Mouse (Mus musculus) megakaryocyte progenitor cell, adult 5-6 weeks (primary cell): Measurements from ENCODE around the gene 2810006K23Rik. TPM values are rescaled to one million over a fixed set of nuclear protein-coding genes. Genes with fewer than 3 reads are reported as not detected.

ENCODE experiments used
- ATAC-seq: replicated peaks from 2 replicates; pipeline ENCODE4 v1.8.0; 2016; ENCODE audit warnings: mild to moderate bottlenecking, moderate TSS enrichment, inconsistent platforms; ENCODE audit not compliant: poor library complexity
- total RNA-seq, 2 experiments: library from RNA; stranded (forward) in 1 of 2; stranded (reverse) in 1 of 2; fragments of 157-497, 149-512 nt in 1 of 2; fragments of 200-1000 nt in 1 of 2; gene quantifications; 2 replicates each; pipeline versions ENCODE4 v1.2.3 to v1.2.4; 2015 to 2017

The 2810006K23Rik gene
- total RNA-seq (2015): 12.8 and 15.7 TPM in 2 replicates
- total RNA-seq (2017): 18.9 and 22.1 TPM in 2 replicates

DNA sequence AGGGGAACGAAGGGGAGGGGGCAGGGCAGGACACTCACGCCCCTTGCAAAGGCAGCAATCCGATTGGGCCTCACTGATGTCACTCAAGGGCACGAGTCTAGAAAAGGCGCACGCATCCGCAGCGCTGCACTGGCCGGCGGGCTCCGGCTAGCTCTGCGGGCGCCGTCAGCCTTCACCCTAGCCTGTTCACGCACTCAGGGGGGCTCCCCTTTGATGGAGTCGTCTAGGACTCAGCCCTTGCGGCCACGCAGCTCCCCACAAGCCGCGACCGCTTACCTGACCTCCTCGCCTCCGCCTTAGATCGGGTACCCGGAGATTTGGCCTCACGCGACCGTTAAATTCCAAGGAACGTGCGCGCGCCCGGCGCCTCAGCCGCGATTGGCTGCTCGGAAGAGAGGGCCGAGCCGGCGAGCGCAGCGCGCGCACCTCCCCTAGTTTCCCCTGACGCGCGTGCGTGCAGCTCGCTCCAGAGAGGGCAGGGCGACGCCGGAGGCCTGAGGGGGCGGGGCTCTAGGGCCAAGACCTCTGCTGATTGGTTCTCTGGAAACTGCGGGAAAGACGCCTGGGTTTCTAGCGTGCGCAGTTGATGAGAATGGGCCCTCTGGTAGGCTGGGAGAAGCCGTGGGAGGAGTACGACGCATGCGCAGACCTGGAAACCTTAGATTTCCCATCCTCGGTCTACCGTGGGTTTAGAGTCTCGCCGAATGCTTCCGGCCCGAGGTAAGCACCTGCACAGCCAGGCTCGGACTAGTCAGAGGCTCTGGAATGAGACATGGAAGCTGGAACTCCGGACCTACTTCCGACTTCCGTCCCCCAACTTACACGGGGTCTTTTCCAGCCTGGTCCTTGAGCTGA lies at the start of gene 2810006K23Rik, which contains the start of gene Mphosph9:
2810006K23Rik (plus strand) TSS at position 580 of the 855 bp plus-strand sequence.
Mphosph9 (minus strand) TSS at position 463 of the 855 bp plus-strand sequence.
- peak; percentile 92 for ATAC-seq

DNA sequence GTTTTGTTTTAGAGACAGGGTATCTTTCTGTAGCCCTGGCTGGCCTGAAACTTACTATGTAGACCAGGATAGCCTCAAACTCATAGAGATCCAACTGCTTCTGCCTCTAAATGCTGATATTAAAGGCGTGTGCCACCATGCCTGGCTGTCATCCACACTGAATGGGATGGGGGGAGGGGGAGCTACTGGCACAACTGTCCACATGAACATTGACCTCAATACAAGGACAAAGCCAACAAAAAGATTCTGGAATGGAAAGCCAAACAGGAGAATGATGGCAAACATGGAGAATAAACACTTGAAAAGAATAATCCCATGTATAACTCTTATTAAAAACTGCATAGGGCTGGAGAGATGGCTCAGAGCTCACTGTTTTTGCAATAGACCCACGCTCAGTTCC lies 45.0 kb upstream of the 2810006K23Rik start:
- no peak for ATAC-seq

DNA sequence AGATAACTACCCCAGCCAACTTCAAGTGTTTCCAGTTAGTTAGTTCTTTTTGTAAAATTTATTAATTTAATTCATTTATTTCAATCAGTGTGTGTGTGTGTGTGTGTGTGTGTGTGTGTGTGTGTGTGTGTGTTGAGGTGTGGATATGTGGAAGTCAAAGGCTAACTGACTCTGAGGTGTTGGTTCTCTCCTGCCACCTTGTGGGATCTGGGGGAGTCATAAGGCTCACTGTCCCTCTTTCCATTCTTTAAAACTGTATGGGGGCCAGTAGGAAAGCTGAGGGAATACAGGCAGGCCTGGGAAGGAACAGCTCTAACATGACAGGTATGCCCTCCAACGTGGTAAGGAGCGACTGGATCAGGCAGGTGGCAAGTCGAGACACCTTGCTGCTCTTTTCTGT lies 43.6 kb upstream of the 2810006K23Rik start:
- 0 out of 2 replicates have a peak, but pooled peaks have one; percentile 39 for ATAC-seq

DNA sequence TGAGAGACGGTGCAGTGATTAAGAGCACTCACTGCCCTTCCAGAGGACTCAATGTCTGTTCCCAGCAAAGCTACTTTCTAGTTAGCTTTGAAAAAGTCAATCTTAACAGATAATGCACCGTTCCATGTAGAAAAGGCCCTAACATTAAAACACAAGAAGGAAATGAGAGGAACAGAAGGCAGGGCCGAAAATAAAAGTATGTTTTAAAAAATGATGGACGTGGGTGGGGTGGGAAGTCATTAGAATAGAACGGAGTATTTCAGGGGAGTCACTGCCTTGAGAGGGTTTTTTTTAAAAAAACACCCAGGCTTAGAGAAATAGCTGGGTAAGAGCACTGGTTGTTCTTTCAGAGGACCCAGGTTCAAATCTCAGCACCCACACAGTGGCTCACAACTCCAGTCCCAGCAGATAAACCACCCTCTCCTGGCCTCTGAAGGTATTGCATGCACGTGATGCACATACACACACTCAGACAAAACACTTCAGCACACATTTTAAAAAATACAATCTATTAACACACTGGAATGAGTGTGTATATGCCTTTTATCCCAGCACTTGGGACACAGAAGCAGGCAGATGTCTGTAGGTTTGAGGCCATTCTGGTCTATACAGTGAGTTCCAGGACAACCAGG lies 40.2 kb upstream of the 2810006K23Rik start:
- no peak for ATAC-seq

DNA sequence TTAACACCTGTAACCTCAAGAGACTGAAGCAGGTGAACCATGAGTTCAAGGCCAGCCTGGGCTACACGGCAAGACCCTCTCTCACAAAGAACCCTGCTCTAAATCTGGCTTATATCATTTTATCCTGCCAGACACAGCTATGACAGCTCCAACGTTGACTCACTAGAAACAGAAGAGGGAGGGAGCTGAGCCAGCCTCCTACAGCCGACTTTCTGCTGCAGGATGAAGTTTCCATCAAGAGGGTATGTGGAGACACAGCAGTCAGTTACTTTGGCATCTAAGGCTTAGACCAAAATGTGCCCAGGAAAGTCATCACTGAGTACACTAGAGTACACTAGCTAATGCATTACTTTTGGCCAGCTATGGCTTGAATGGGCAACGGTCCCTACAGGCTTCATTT lies 37.7 kb upstream of the 2810006K23Rik start:
- no peak for ATAC-seq

DNA sequence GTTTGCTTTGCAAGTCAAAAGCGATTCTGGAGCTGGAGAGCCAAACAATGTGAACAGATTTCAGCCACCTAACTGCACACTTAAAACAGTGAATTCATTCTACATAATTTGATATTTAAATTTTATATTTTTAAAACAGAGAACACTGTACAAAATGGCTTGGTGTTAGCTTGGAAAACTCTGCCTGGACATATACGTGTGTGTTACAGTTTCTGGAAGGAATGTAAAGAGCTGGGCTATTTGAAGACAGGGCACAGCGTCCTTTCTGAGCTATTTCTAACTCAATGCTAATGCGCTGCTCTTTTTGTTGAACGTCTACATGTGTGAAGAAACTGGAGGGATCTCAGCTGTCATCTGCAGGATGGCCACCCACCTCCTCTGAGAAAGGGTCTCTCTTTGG lies 33.9 kb upstream of the 2810006K23Rik start:
- ATAC-seq: no peak

DNA sequence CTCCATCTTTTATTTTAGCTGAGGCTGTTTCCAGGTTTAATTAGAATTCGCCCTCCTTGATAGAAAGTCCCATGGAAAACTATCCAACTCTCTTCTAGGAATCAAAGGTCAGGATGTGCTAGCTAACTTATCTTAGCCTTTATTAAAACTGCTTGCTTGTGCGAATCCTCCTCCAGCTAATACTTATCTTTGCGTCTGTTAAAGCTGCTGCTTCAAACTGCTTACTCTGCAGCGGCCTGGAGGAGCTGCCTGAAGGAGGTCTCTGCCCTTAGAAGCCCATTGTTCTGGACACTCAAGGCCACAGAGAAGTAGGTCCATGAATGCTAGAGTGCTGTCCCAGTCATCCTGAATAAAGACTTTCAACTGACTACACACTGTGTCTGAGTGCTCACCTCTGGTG lies 31.4 kb upstream of the 2810006K23Rik start:
- no peak for ATAC-seq

DNA sequence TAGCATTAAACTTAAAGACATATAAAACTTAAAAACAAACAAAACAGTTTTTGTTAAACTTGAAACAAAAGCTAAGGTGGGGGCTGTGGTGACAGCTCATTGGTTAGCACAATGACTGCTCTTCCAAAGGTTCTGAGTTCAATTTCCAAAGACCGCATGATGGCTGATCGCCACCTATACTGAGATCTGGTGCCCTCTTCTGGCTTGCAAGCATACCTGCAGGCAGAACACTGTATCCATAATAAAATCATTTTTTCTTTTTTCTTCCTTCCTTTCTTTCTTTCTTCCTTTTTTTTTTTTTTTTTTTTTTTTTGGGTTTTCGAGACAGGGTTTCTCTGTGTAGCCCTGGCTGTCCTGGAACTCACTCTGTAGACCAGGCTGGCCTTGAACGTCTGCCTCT lies 28.6 kb upstream of the 2810006K23Rik start:
- peak; percentile 61; the same call in 1 of the 2 replicates for ATAC-seq

DNA sequence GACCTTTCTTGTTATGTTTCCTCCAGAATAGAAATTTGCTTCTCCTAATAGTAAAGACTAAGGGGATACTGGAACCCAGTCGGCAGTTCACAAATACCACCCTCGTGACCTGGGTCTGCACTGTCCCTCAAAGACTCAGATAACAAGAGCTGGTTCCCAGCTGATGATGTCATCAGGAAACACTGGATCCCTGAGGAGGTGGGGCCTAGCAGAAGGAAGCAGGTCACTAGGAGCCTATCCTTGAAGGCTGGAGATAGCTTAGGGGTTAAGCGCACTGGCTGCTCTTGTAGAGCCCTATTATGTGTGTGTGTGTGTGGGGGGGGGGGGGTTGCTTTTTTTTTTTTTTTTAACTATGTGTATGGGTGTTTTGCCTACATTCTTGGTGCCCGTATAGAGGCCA lies 27.8 kb upstream of the 2810006K23Rik start:
- ATAC-seq: no peak

DNA sequence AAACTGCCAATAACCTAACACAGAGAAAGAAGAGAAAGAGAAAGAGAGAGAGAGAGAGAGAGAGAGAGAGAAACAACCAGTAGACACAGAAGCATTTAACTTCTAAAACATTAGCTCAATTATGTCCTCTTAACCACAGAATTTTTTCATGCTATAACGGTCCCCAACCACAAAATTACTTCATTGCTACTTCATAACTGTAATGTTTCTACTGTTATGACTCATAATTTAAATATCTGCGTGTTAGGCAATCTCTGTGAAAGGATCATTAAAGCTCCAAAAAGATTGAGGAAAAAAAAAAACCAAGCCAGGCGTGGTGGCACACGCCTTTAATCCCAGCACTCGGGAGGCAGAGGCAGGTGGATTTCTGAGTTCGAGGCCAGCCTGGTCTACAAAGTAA lies 25.0 kb upstream of the 2810006K23Rik start:
- peak; percentile 71 for ATAC-seq

DNA sequence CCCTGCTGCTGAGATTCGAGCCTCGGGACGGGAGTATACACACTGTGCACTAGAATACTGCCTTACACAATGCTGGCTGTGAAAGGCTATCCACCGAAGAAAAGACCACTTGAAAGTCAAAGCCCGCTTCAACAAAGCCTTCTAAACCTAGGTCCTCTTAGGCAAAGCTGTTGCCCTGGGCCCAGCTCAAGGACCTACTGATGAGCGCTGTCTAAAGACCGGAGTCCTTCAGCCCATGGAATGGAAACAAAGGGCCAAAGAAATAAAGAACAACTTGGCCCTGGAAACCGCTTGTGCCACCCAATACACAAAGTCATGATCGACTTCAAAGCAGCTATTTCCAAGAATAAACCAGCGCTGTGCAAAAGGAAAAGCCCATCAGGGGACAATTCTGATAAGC lies 18.7 kb upstream of the 2810006K23Rik start:
- ATAC-seq: no peak

DNA sequence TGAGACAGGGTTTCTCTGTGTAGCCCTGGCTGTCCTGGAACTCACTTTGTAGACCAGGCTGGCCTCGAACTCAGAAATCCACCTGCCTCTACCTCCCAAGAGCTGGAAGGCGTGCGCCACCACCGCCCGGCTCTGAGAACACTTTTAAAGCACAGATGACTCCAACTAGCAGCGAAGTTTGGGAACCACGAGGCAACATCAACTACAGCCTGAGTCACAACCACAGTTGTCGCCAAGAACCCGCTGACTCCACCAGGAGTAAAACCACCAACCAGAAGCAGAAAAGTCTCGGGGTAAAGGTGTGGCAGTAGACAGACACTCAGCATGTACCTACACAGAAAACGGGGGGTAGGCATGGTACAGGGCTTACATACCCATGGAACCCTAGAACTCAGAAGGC lies 17.8 kb upstream of the 2810006K23Rik start:
- no peak for ATAC-seq

DNA sequence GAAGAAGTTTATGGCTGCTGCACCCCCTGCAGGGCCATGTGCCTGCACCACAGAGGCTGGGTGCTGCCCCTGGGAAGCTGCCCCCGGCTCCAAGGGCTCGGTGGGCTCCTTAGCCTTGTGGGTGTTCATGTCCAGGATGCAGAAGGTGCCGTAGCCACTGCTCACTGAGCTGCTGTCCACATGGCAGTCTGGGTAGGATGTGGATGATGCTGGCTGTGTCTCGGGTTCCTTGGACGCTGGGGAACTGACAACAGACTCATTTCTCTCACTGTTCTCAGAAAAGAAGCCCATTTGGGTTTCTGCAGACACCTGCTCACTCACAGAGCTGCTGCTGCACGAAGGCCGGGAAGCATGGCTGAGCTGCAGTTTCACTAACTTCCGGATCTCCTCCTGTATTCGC lies 12.4 kb upstream of the 2810006K23Rik start:
- ATAC-seq: no peak

DNA sequence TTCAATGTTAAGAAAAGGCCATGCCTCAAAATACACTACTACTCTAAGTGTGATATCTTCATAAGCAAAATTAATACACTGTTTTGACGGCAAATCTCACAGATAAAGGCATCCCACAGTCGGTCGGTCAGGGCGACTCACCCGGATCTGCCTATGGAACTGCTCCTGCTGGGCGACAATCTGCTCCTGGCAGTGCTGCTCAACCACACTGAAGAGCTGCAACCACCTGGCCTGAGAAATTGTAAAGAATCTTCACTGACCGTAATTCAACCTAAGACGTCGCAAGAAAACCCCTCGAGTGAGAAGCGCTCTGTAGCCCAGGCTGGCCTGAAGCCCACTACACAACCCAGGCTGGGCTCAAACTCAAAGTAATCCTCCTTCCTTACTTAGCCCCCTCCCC lies 11.9 kb upstream of the 2810006K23Rik start:
- no peak for ATAC-seq

DNA sequence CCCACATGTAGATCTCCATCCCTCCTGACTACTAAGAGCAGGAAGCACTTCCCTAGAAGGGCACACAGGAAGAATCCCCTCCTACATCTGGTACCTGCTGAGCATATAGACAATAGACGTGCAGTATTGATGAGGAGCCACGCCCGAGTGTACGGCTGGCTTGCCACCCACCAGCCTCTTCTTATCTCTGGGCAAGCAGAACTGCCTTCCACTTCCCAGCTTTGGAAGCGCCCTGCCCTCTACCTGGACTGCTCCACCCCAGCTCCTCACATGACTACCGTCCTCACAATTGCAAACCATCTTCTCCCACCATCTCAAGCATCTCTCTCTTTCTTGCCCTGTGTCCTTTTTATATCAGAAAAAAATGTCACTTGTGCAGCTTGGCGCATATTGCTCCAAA lies 10.2 kb upstream of the 2810006K23Rik start:
- ATAC-seq: no peak

DNA sequence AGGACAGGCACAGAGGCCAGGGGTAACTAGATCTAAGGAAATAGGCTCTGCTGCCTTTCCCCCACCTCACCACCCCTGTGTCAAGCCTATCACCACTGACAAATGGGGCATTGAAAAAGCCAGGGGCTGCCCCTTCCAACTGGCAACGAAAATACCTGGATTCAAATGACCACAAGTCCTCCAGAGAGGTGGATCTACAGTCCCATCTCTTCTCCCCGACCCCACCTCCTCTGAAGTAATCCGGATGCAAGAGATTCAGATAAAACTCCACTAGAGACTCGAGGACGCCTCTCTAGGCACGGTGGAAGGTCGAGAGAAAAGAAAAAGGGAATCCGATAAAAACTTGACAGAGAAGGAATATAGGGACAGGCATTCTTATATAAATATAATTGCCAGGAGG lies 1.1 kb upstream of the 2810006K23Rik start:
- ATAC-seq: no peak

DNA sequence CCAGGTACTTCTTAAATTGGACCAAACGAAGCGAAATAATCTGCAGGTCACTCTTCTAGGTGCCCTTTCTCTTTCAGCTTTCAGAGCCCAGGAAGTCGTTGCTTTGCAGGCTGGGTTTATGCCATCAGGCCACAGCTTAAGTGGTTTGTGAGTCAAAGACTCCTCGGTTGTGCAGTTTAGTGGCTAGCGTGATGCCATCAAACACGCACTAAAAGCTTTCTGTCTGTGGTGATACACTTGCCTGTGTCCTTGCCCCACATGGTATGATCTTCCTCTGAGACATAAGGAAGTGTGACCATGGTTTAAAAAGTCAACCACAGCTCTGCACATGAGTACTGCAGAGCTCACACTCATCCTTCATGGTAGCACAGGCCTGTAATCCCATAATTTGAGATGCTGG lies 2.2 kb downstream of the 2810006K23Rik start:
- ATAC-seq: no peak

DNA sequence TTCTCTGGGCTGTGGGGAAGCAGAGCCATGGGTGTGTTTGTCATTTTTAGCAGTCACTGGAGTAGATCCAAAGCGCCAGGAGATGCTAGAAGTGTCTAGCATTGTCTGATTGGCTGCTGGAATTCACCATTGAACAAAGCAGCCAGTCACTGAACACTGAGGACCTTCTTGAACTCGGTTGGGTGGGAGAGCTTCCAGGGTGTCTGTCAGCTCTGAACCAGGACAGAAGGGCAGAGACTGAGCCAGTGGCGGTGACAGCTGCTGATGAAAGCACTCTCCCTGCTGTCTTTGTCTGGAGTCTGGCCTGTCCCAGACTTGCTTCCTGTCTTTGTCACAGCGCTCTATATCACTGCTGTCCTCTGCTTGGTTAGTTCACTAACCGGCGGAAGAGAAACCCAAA lies 6.5 kb downstream of the 2810006K23Rik start:
- ATAC-seq: no peak

DNA sequence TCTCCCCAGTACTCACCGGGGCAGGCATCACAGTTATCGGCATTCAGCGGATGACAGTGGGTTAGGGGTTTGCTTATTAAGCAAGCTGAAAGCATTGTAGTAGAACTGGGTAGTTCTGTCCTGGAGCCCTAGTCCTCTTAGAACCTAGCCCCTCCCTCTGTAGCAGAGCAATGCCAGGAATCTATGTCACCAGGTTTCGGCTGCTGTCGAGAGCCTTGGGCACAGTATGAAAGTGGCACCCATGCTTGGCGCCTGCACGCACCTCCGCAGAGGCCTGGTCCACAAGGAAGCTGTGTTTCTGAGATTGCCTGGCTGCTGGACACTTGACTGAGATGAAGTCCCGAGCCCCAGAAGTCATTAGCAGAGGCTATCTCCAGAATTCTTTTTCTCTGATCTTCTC lies 9.2 kb downstream of the 2810006K23Rik start:
- no peak for ATAC-seq

DNA sequence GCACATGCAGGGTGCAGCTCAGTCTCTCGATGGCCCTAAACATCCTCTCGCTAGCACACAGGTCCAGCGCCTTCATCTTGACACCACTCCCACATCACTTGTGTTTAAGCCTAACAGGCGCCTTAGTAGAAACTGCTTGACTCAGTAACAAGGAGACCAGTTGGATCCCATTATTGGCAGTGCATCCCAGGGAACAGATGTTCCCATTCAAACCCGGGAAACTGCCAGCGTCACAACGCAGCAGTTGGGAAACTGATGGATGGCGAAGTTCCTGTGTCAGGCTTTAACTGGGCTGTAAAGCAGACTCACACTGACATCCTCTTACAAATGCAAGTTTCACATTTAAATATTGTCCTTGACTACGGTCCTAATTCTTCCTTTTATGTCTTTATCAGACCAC lies 10.0 kb downstream of the 2810006K23Rik start:
- ATAC-seq: no peak

DNA sequence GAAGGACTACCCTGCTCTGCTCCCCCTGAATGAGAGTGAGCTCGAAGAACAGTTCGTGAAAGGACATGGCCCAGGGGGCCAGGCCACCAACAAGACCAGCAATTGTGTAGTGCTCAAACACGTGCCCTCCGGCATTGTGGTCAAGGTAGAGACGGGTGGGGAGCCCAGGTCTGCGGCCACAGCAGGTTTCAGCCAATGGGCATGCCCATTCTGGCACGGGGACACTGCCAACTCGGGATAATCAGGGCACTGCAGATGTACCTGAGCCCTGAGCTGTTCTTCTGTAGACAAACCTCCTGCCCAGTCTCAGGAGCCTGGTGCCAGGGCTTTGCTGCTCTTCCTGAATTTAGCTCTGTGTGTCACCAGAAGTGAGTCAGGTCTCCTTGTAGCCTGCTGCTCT lies 10.9 kb downstream of the 2810006K23Rik start:
- ATAC-seq: no peak

DNA sequence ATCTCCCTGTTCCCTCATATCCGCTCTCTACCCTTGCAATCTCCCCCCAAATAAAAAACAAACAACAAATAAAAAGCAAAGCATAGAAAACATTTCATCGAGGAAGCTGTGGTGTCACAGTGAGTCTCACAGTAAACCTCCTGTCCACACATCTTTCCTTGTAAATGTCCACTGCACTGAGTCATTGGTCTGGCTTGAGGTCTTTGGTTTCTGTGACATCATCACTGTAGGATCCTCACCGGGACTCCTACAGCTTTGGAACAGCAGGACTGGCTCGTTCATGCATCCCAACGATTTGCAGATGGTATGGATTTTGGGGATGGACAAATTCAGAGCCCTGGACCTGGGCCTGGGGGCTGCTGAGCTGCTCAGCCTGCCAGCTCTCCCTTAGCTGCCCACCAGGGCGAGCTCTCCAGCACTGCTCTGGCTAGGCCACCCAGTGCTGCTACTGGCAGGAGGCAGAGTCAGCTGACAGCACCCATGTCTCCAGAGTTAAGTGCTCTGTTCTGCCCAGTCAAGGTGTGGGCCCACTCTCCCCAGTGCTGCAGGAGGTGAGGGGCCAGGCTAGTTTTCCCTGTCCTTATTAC lies 14.0 kb downstream of the 2810006K23Rik start:
- ATAC-seq: peak; percentile 55; the same call in 1 of the 2 replicates
